Mouse (Mus musculus) embryonic fibroblast, embryonic 13.5 days (primary cell): Measurements from ENCODE around the gene Ptprf.

Experiments used
- CTCF ChIP-seq: IDR thresholded peaks from 2 replicates; pipeline ENCODE4 v1.5.1; 2011; ENCODE audit warnings: mild to moderate bottlenecking, control low read depth, low read length, moderate library complexity, borderline replicate concordance; ENCODE audit not compliant: insufficient read depth
- POLR2A ChIP-seq: IDR thresholded peaks from 2 replicates; pipeline ENCODE4 v1.6.1; 2011; ENCODE audit warnings: low read depth, mild to moderate bottlenecking, control low read depth, low read length, moderate library complexity

GRCm38 (mm10) chr4:118336658-118337057 lies 45.5 kb upstream of the Ptprf start:
- TF ChIP-seq POLR2A (no peak), CTCF (peak; percentile 44; the same call in 1 of the 2 replicates)
